Mouse (Mus musculus) heart, postnatal 0 days (tissue): ENCODE measurements around the gene Slc9a7.

Experiments
- CTCF ChIP-seq: IDR thresholded peaks from 2 replicates; pipeline ENCODE4 v1.5.1; 2016; ENCODE audit warnings: antibody characterized with exemption, control low read depth, low read depth
- EP300 ChIP-seq: IDR thresholded peaks from 2 replicates; pipeline ENCODE4 v1.6.1; 2016; ENCODE audit warnings: antibody characterized with exemption, low read depth

DNA sequence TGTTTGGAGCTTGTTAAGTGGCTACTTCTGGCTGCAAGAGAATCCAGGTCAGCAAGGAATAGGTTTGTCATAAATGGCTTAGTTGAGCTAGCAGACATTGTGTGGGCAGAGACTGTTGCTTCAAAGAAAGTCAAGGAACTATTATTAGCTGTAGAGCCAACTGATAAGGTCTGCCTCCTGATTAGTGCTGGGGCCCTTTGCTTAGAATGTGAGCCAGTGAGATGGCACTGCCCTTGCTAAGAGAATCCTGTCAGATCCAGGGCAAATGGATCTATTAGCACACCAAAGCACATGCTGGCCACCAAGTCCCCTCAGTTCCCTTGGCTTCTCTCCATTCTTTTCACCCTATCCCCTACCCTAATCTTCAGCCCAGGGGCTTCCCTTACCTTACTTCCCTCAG, 14.3 kb upstream of the Slc9a7 start:
- TF ChIP-seq CTCF (no peak), EP300 (no peak)
